Mouse (Mus musculus) midbrain, embryonic 16.5 days (tissue): ENCODE data around the gene Igfbp4. TPM values are rescaled to one million over a fixed set of nuclear protein-coding genes. Genes with fewer than 3 reads are reported as not detected.

Experiments
- polyA plus RNA-seq: library from polyadenylated mRNA; unstranded; fragments of >200 nt; fragmentation: Nextera tagmentation; extraction: Ambion mirVana; gene quantifications from 2 replicates; pipeline ENCODE4 v1.2.1, GENCODE M21; 2015

The Igfbp4 gene
- polyA plus RNA-seq, 1 experiment from 2014 or later = 117 TPM

Other genes starting within 250 kb of the Igfbp4 start
- 29.2 and 33.2 TPM in 2 replicates for gene Msl1, start 245.7 kb upstream of the Igfbp4 start, polyA plus RNA-seq
- gene Casc3, start 236.3 kb upstream of the Igfbp4 start, polyA plus RNA-seq = 47.0 and 51.7 TPM in 2 replicates
- gene Rapgefl1, start 204.5 kb upstream of the Igfbp4 start, polyA plus RNA-seq = 9.6 and 10.6 TPM in 2 replicates
- gene Wipf2, start 177.6 kb upstream of the Igfbp4 start, polyA plus RNA-seq = 4.5 and 4.7 TPM in 2 replicates
- gene Cdc6, start 133.4 kb upstream of the Igfbp4 start, polyA plus RNA-seq = 2.4 TPM in 2 replicates
- gene Rara, start 113.4 kb upstream of the Igfbp4 start, polyA plus RNA-seq = 9.5 and 9.6 TPM in 2 replicates
- gene Gjd3, start 58.2 kb upstream of the Igfbp4 start, polyA plus RNA-seq = 1.0 and 1.9 TPM in 2 replicates
- 20.4 and 29.1 TPM in 2 replicates for gene Top2a, start 17.1 kb upstream of the Igfbp4 start, polyA plus RNA-seq
- 0.04 and 0.09 TPM in 2 replicates for gene Tns4, start 48.1 kb downstream of the Igfbp4 start, polyA plus RNA-seq
- 0.15 TPM in 1 of 2 replicates, not detected in the other for gene Ccr7, start 113.8 kb downstream of the Igfbp4 start, polyA plus RNA-seq
- 270 and 326 TPM in 2 replicates for gene Smarce1, start 189.8 kb downstream of the Igfbp4 start, polyA plus RNA-seq
- gene Krt222, start 202.8 kb downstream of the Igfbp4 start, polyA plus RNA-seq = 8.2 and 11.3 TPM in 2 replicates
- gene Krt24, start 244.0 kb downstream of the Igfbp4 start, polyA plus RNA-seq = not detected in 2 replicates